Mouse (Mus musculus) heart, adult 8-10 months (tissue): ENCODE results near the gene Adgre5. TPM values are rescaled to one million over a fixed set of nuclear protein-coding genes. Genes with fewer than 3 reads are reported as not detected.

ENCODE experiments used
- DNase-seq: peaks from one replicate; pipeline ENCODE4 v3.0.0; 2022; ENCODE audit warnings: low spot score
- total RNA-seq, 4 experiments: library from RNA; stranded (reverse); gene quantifications; 2 replicates each; pipeline ENCODE4 v1.2.4; 2022

The Adgre5 gene
- total RNA-seq, 4 experiments from 2014 or later = 42.4 to 50.4 (median 43.5) TPM

- DNase-seq = no peak
These were observed 17.6 kb downstream of the Adgre5 start for GRCm38 (mm10) chr8:83723447-83724083.

DNA sequence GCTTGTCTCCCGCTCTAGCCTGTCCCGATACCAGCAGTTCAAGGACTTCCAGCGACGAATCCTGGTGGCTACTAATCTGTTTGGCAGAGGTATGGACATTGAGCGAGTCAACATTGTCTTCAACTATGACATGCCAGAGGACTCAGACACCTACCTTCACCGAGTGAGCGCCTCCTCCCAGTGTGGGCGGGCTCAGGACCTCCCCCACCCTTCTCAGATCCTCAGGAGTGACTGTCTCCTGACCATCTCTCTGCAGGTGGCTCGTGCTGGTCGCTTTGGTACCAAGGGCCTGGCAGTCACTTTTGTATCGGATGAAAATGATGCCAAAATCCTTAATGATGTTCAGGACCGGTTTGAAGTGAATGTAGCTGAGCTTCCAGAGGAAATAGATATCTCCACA, 18.5 kb downstream of the Adgre5 start:
- no peak for DNase-seq

GRCm38 (mm10) chr8:83721405-83722025, 19.6 kb downstream of the Adgre5 start:
- DNase-seq = peak; percentile 84

DNA sequence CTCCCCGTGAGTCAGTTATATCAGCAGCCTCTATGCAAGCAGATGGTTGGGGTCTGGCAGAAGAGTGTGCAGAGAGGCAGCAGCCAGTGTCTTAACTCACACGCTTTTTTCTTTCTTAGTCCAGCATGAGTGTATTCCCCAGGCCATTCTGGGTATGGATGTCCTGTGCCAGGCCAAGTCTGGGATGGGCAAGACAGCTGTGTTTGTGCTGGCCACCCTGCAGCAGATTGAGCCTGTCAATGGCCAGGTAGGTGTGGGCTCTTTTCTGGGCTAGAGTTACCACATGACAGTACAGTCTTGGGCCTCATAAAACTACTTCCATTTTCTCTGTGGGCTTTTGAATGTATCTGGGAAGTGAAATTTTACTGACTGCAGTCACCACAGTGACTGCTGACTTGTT, 21.4 kb downstream of the Adgre5 start:
- DNase-seq = no peak

DNA sequence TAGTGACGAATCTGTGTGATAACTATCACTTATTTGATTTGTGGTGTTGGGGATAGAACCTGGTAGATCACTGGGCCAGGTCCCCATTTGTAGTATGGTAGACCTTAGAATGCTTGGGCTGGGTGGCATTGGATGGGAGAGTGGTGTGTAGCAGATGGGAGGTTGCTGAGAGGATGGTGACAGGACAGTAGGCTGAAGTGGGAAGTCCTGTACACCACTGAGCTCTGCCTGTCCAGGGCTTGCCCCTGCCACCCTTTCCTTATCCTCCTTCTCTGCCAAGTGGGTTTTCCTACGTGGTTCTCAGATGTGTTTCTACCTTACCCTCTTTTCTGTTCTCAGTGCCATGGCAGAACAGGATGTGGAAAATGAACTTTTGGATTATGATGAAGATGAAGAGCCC, 22.1 kb downstream of the Adgre5 start:
- DNase-seq = no peak

GRCm38 (mm10) chr8:83716563-83716962, 24.6 kb downstream of the Adgre5 start:
- DNase-seq = no peak

- no peak for DNase-seq
These were observed 25.4 kb downstream of the Adgre5 start for GRCm38 (mm10) chr8:83715771-83716170.

GRCm38 (mm10) chr8:83715031-83715690, 26.0 kb downstream of the Adgre5 start, which contains the start of gene Ddx39:
Gene Ddx39 (plus strand): TSS chr8:83715177.
- DNase-seq = peak; percentile 99

DNA sequence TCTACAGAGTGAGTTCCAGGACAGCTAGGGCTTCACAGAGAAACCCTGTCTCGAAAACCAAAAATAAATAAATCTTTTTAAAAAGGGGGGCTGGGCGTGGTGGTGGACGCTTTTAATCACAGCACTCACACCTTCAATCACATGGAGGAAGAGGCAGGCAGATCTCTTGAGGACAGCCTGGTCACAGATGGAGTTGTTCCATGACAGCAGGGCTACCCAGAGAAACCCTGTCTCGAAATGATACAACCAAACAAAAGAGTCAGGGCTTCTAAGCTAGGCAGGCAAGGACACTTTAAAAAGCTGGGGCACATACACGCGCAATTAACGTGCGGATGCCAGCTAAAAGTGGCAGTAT, 26.5 kb downstream of the Adgre5 start:
- no peak for DNase-seq

GRCm38 (mm10) chr8:83707554-83707953, 33.6 kb downstream of the Adgre5 start:
- no peak for DNase-seq

DNA sequence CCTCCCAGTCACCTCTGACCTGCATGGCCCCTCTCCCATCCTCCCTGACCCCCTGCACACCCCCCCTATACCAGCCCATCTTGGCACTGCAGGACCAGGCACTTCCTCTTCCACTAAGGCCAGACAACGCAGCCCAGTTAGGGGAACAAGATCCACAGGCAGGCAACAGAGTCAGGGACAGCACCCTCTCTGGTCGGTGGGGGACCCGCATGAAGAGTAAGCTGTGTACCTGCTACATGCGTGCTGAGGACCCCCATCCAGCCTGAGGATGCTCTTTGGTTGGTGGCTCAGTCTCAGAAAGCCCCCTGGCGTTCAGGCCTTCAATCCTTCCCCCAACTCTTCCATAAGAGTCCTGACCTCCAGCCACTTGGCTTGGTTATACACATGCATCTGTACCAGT, 34.7 kb downstream of the Adgre5 start:
- DNase-seq = no peak

DNA sequence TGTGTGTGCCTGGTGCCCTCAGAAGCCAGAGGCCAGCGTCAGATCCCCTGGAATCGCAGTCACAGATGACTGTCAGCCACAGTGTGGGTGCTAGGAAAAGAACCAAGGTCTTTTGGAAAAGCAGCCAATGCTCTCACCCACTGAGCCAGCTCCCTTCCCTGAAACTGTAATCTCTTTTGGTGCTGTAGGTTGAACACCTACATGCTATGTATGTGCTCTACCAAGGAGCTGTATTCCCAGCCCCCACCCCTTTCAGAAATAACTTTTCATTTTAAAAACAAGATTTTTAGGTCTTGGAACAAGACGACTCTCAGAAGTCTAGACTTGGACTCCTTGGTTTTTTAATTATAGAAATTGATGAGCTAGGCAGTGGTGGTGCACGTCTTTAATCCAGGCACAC, 37.7 kb downstream of the Adgre5 start:
- DNase-seq = no peak

- DNase-seq = no peak
These were observed 40.6 kb downstream of the Adgre5 start for GRCm38 (mm10) chr8:83700423-83701085.

DNA sequence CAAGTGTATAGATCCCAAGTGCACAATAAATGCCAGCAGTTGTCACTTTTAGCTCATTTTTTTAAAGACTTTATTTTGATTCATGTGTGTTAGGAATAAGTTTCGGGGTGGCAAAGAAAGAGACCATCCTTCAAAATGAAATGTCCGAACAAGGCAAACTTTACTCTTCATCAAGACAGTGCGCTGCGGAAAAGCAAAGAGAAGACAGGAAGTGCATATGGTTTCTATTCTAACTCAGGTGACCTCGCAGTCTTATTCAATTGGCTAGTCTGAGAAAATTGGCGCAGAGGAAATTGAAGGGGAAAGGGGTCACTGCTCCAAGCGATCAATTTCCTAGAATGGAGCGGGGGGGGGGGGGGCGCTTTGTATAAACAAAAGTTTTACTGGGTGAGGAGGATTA, 41.6 kb downstream of the Adgre5 start:
- DNase-seq = no peak

- DNase-seq = peak; percentile 68
These were observed 42.3 kb downstream of the Adgre5 start, which contains the start of gene Pkn1 for GRCm38 (mm10) chr8:83698661-83699453. Gene Pkn1 (minus strand): TSS chr8:83699179.

DNA sequence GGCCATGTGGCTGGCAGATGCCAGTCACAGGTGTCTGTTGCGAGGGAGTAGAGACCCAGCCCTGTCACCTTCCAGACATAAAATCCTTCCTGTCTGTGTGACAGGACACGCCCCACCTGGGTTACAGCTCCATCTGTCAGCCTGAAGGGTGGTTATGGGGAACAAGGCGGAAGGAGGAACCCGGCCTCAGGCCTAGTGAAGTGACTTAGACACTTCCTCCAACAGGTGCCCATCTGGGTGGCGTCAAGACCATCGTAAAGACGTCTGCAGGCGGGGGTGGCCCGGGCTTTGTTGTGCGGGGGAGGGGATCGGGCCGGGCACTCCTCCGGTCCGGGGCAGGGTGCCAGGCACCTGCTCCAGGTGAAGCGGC, 42.9 kb downstream of the Adgre5 start:
- DNase-seq = peak; percentile 41

DNA sequence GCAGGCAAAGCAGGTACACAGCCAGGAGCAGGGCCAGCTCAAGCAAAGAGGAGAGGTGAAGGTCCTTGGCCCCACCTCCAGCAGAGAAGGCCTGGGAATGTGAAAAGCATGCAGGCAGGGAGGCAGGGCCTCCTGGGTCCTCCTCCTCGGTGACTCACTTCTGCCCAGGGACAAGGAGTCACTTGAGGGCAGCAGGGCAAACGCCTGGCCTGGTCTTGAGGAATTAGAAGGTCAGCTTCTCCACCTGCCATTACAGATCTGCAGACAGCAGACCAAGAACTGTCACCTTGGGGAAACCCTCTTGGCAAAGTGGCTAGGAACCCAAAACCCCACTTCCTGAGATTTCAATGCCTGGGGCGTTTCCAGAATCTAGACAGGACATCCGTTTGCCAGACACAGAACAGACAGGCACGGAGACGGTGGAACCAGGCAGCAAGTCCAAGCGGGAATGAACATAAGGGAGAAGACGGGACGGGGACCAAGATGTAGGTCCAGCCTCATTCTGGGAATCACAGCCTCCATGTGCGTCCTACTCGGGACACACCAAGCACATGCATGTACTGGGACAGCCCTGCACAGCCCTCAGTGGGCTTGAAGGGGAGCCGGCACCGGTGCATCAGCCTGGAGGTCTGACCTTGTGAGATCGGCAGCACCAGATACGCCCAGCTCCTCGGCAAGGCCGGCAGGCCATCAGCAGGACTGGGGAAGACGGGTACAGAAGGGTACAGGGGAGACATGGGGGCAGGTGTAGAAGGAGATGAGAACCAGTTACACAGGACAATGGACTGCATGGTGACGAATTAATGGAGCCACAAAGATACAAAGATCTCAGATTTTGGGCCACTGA, 43.5 kb downstream of the Adgre5 start:
- DNase-seq = peak; percentile 73

DNA sequence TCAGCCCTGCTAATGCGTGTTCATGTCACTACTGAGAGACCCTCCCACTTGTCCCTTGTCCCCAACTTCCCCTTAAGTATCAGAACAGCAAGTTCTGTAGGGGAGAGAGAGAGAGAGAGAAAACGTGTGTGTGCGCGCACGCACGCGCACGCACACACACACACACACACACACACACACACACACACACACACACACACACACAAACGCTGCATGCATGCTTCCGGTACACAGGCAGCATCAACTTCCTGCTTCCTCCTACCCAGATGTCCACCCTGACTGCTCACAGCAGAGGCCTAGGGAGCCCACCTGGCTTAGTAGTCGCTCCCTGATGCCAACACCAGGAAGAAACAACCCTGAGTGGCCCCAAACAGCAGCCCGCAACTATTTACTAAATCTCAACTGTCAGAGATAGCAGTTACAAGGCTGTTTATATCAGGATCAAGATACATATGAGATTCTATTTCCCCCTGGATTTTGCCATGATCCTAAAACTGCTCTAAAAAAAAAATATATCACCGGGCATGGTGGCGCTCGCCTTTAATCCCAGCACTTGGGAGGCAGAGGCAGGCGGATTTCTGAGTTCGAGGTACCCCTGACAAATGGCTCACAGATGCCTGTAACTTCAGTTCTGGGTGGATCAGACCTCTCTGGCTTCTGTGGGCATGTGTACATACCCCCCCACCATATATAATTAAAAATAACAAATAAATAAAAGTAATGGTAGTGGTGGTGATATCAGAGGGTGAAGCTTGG, 45.6 kb downstream of the Adgre5 start:
- DNase-seq = no peak

DNA sequence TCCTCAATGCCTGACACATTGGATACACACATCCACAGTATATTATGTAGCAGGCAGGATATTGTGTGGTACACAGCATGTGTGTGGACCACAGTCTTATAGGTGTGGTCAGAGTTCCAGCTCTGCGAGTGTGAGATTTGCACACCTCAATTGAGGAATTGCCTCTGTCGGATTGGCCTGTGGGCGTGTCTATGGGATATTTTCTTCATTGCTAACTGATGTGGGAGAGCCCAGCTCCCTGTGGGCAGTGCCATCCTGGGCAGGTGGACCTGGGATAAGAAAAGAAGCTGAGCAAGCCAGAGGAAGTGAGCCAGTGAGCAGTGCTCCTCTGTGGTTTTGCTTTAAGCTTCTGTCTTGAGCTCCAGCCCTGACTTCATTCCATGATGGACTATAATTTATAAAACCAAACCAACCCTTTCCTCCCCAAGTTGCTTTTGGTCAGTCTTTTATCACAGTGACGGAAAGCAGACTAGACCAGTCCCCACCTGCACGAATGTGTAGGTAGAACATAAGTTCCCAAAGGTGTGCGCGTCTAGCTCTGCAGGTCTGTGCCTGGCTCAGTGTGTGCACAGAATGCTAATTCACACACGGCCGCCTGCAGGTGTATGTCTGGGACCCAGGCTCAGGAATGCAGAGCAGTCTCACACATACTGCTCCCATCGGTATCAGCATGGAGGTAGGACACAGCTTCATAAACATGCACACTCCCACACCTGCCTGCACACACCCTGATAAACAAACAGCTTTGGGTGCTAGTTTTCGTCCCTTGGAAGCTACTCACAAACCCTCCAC, 46.6 kb downstream of the Adgre5 start:
- no peak for DNase-seq
